Mouse (Mus musculus) layer of hippocampus, adult 2 months (tissue): ENCODE results near the gene Kalrn. TPM values are rescaled to one million over a fixed set of nuclear protein-coding genes. Genes with fewer than 3 reads are reported as not detected.

Source experiments
- DNase-seq, 2 experiments: peaks; one replicate each; pipeline ENCODE4 v3.0.0; 2022; ENCODE audit warnings: low spot score in 2 of 2
- H3K27ac ChIP-seq: fragments of 200-600 bp; 2 replicates; pipeline ENCODE4 v1.8.1; 2022
- H3K4me3 ChIP-seq: fragments of 200-600 bp; 2 replicates; pipeline ENCODE4 v1.8.1; 2022; ENCODE audit warnings: mild to moderate bottlenecking
- CTCF ChIP-seq: fragments of 200-600 bp; conservative IDR thresholded peaks from 2 replicates; pipeline ENCODE4 v1.8.1; 2022; ENCODE audit warnings: antibody characterized with exemption, mild to moderate bottlenecking, moderate library complexity
- total RNA-seq, 2 experiments: library from RNA; stranded (reverse); gene quantifications; 2 replicates each; pipeline ENCODE4 v1.2.3; 2021

Kalrn gene
- total RNA-seq, 2 experiments from 2014 or later = 533 to 549 TPM

- Histone ChIP-seq H3K27ac (peak overlapping the region; percentile 10; the same call in 1 of the 2 replicates), H3K4me3 (no peak overlapping the region)
- DNase-seq = no peak
- TF ChIP-seq CTCF = no peak
Measured at GRCm38 (mm10) chr16:33923001-33923316, 650.4 kb downstream of the Kalrn start.

- no peak for TF ChIP-seq CTCF
- DNase-seq = no peak
- Histone ChIP-seq H3K27ac (peak overlapping the region; percentile 36; the same call in 1 of the 2 replicates), H3K4me3 (no peak overlapping the region)
Measured at GRCm38 (mm10) chr16:33922111-33923000, 651.0 kb downstream of the Kalrn start.

GRCm38 (mm10) chr16:33921514-33921913 lies 651.8 kb downstream of the Kalrn start:
- H3K27ac ChIP-seq = peak overlapping the region; percentile 36; the same call in 1 of the 2 replicates
- DNase-seq = no peak
- H3K4me3 ChIP-seq = no peak overlapping the region
- TF ChIP-seq CTCF = no peak

Other genes starting within 250 kb of the Kalrn start
- gene Ropn1, start 76.4 kb upstream of the Kalrn start, total RNA-seq = not detected
- 1 to 10 TPM; 2.8 to 3.2 TPM for gene Ccdc14, start 117.1 kb upstream of the Kalrn start, total RNA-seq
- 10 to 100 TPM; 13.1 to 14.2 TPM for gene Mylk, start 171.7 kb upstream of the Kalrn start, total RNA-seq